Mouse (Mus musculus): ENCODE results near the gene Mindy2. TPM values are rescaled to one million over a fixed set of nuclear protein-coding genes. Genes with fewer than 3 reads are reported as not detected.

The Mindy2 gene
- total and polyA plus RNA-seq, 3 experiments = 6.3 to 6.8 TPM; not detected in 1

DNA sequence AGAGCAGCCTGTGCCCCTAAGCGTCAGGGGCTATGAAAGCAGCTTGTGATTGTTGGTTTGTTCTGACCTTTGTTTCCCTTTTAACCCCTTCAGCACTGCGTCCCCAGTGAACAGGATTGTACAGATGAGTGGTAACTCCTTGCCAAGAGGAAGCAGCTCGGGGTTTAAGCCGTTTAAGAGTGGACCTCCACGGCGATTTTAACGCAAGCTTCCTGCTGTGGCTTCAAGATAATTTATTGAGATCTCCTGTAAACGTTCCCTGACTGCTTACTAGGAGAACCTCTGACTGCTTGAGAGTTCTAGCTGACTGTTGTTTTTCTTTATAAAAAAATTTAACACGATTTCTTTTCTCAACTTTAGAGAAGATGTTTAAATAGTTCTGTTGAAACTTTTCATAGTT, 65.5 kb downstream of the Mindy2 start:
- TF ChIP-seq MAZ (IDR thresholded peaks at IDR 0.05; ENCODE audit: low read depth, low read length) = no peak
- no peak for TF ChIP-seq NRF1 (IDR thresholded peaks at IDR 0.05; ENCODE audit: insufficient read depth, low read depth, low read length, poor library complexity, severe bottlenecking)
- no peak for TF ChIP-seq HCFC1 (IDR thresholded peaks at IDR 0.05; ENCODE audit: low read depth, low read length)
- peak; percentile 76 for TF ChIP-seq RCOR1 (IDR thresholded peaks at IDR 0.05; ENCODE audit: low read depth, low read length)
- peak; percentile 24; the same call in 1 of the 2 replicates for TF ChIP-seq CHD2 (IDR thresholded peaks at IDR 0.05; ENCODE audit: low read length)
- TF ChIP-seq GATA1 (IDR thresholded peaks at IDR 0.05; ENCODE audit: low read depth, low read length) = peak; percentile 68; the same call in 1 of the 2 replicates
- 0 out of 2 replicates have a peak, but pooled peaks have one; percentile 39 for TF ChIP-seq MYC (IDR thresholded peaks at IDR 0.05; ENCODE audit: low read depth, low read length)
- no peak for TF ChIP-seq ZMIZ1 (IDR thresholded peaks at IDR 0.05; ENCODE audit: low read depth, low read length)
- TF ChIP-seq CTCF (IDR thresholded peaks at IDR 0.05 in 2 of 3, conservative IDR thresholded peaks at IDR 0.05 in 1 of 3; ENCODE audit: control insufficient read depth in 1 of 3, insufficient read depth in 1 of 3, low read depth in 2 of 3, low read length in 3 of 3, poor library complexity in 1 of 3, severe bottlenecking in 1 of 3) = no peak
- TF ChIP-seq MYB (IDR thresholded peaks at IDR 0.05; ENCODE audit: low read depth, low read length) = peak; percentile 74
- no peak for TF ChIP-seq POLR2AphosphoS5 (IDR thresholded peaks at IDR 0.05; ENCODE audit: borderline replicate concordance, low read depth, low read length)
- 0 out of 2 replicates have a peak, but pooled peaks have one; percentile 7 for TF ChIP-seq ELF1 (IDR thresholded peaks at IDR 0.05; ENCODE audit: low read depth, low read length)
- TF ChIP-seq ZNF384 (IDR thresholded peaks at IDR 0.05; ENCODE audit: low read depth, low read length) = peak; percentile 61
- peak; percentile 79 for TF ChIP-seq TCF12 (IDR thresholded peaks at IDR 0.05; ENCODE audit: low read depth, low read length)
- TF ChIP-seq JUND (IDR thresholded peaks at IDR 0.05; ENCODE audit: low read depth, low read length) = 0 out of 2 replicates have a peak, but pooled peaks have one; percentile 68
- TF ChIP-seq TBP (IDR thresholded peaks at IDR 0.05; ENCODE audit: low read depth, low read length) = peak; percentile 61; the same call in 1 of the 2 replicates
- peak; percentile 65 for TF ChIP-seq TAL1 (IDR thresholded peaks at IDR 0.05; ENCODE audit: low read length)
- TF ChIP-seq USF1 (IDR thresholded peaks at IDR 0.05; ENCODE audit: low read depth, low read length) = no peak
- TF ChIP-seq EP300 (IDR thresholded peaks at IDR 0.05; ENCODE audit: low read depth in 1 of 2, low read length in 2 of 2) = peak; percentile 86 to 87
- no peak for TF ChIP-seq BHLHE40 (IDR thresholded peaks at IDR 0.05; ENCODE audit: borderline replicate concordance, low read depth, low read length)
- peak; percentile 57 for TF ChIP-seq ETS1 (IDR thresholded peaks at IDR 0.05; ENCODE audit: low read depth, low read length)
- TF ChIP-seq CHD1 (IDR thresholded peaks at IDR 0.05; ENCODE audit: low read depth, low read length) = no peak
- peak; percentile 80 for DNase-seq (ENCODE audit: low read depth, low spot score)
- no peak overlapping the region for H3K4me3 ChIP-seq (ENCODE audit: control insufficient read depth in 1 of 2, insufficient read depth in 1 of 2, low read depth in 2 of 2, low read length in 2 of 2)
- H3K9ac ChIP-seq (ENCODE audit: control insufficient read depth, low read depth, low read length, poor library complexity, severe bottlenecking) = peak overlapping the region; percentile 45
- peaks cover 17 to 22% of the 10 kb centered on the region in 2 experiments for H3K4me1 ChIP-seq (ENCODE audit: control insufficient read depth in 1 of 2, insufficient read depth in 2 of 2, low read length in 2 of 2)
- peaks cover 23 to 27% of the 10 kb centered on the region in 2 experiments for H3K36me3 ChIP-seq (ENCODE audit: control insufficient read depth in 1 of 2, insufficient read depth in 2 of 2, low read length in 2 of 2)
- no peaks in the 10 kb centered on the region for H3K9me3 ChIP-seq (replicated peaks; ENCODE audit: insufficient read depth, low read length)
- peak overlapping the region; percentile 91 for H3K27ac ChIP-seq (ENCODE audit: control insufficient read depth, low read depth, low read length)
- no peaks in the 10 kb centered on the region for H3K27me3 ChIP-seq (ENCODE audit: control insufficient read depth in 1 of 2, insufficient read depth in 2 of 2, low read length in 2 of 2)
- H3K79me2 ChIP-seq (ENCODE audit: control insufficient read depth, insufficient read depth, low read length, poor library complexity) = no peaks in the 10 kb centered on the region

All from MEL (cell line).